Mouse (Mus musculus) embryonic fibroblast, embryonic 13.5 days (primary cell): Measurements from ENCODE around the gene Ctnnb1.
"Not testable (repeated sequence)": the region's sequence is repeated elsewhere in the genome, so short reads cannot be mapped to it uniquely, and the experiment has no call there.

Source experiments
- CTCF ChIP-seq: IDR thresholded peaks from 2 replicates; pipeline ENCODE4 v1.5.1; 2011; ENCODE audit warnings: mild to moderate bottlenecking, control low read depth, low read length, moderate library complexity, borderline replicate concordance; ENCODE audit not compliant: insufficient read depth
- POLR2A ChIP-seq: IDR thresholded peaks from 2 replicates; pipeline ENCODE4 v1.6.1; 2011; ENCODE audit warnings: low read depth, mild to moderate bottlenecking, control low read depth, low read length, moderate library complexity

- TF ChIP-seq CTCF, POLR2A: not testable (repeated sequence)
These were observed 11.4 kb upstream of the Ctnnb1 start for GRCm38 (mm10) chr9:120917619-120918018.
